Mouse (Mus musculus) MEL (cell line): Measurements from ENCODE around the gene Lmo7. TPM values are rescaled to one million over a fixed set of nuclear protein-coding genes. Genes with fewer than 3 reads are reported as not detected.

Experiments used
- DNase-seq: peaks from one replicate; pipeline ENCODE4 v3.0.0; 2011; ENCODE audit warnings: low read depth, low spot score
- H3K27ac ChIP-seq: 2 replicates; pipeline ENCODE4 v1.5.1; 2012; ENCODE audit warnings: low read depth, mild to moderate bottlenecking, control low read depth, low read length, moderate library complexity; ENCODE audit not compliant: control insufficient read depth
- H3K27me3 ChIP-seq, 2 experiments: fragments of 150-350 bp in 1 of 2; sonication (generic) in 1 of 2; 2 replicates each; pipeline ENCODE4 v1.6.1; 2012; ENCODE audit warnings: low read length in 2 of 2, mild to moderate bottlenecking in 2 of 2, improper control_type of control experiment in 1 of 2, moderate library complexity in 1 of 2; ENCODE audit not compliant: insufficient read depth in 2 of 2, control insufficient read depth in 1 of 2
- H3K36me3 ChIP-seq, 2 experiments: 2 replicates each; pipeline ENCODE4 v1.6.1; 2012 to 2014; ENCODE audit warnings: low read length in 2 of 2, improper control_type of control experiment in 1 of 2, inconsistent platforms in 1 of 2, mild to moderate bottlenecking in 1 of 2; ENCODE audit not compliant: insufficient read depth in 2 of 2, control insufficient read depth in 1 of 2
- H3K4me1 ChIP-seq, 2 experiments: fragments of 150-350 bp in 1 of 2; sonication (generic) in 1 of 2; 2 replicates each; pipeline ENCODE4 v1.6.1; 2012; ENCODE audit warnings: low read length in 2 of 2, improper control_type of control experiment in 1 of 2, mild to moderate bottlenecking in 1 of 2; ENCODE audit not compliant: insufficient read depth in 2 of 2, control insufficient read depth in 1 of 2
- H3K4me3 ChIP-seq, 2 experiments: fragments of 150-350 bp in 1 of 2; sonication (generic) in 1 of 2; 2 replicates each; pipeline ENCODE4 v1.5.1; 2012; ENCODE audit warnings: low read depth in 2 of 2, low read length in 2 of 2, mild to moderate bottlenecking in 2 of 2, moderate library complexity in 2 of 2, control low read depth in 1 of 2, improper control_type of control experiment in 1 of 2; ENCODE audit not compliant: control insufficient read depth in 1 of 2, insufficient read depth in 1 of 2
- H3K79me2 ChIP-seq: 2 replicates; pipeline ENCODE4 v1.6.1; 2012; ENCODE audit warnings: mild to moderate bottlenecking, low read length, moderate library complexity; ENCODE audit not compliant: control insufficient read depth, poor library complexity, insufficient read depth
- H3K9ac ChIP-seq: 2 replicates; pipeline ENCODE4 v1.6.1; 2012; ENCODE audit warnings: low read depth, mild to moderate bottlenecking, control low read depth, low read length, moderate library complexity; ENCODE audit not compliant: control insufficient read depth, poor library complexity, severe bottlenecking
- H3K9me3 ChIP-seq: fragments of 150-350 bp; sonication (generic); replicated peaks from 2 replicates; pipeline ENCODE4 v1.6.1; 2012; ENCODE audit warnings: mild to moderate bottlenecking, low read length, improper control_type of control experiment, moderate library complexity; ENCODE audit not compliant: insufficient read depth
- BHLHE40 ChIP-seq: IDR thresholded peaks from 2 replicates; pipeline ENCODE4 v1.6.1; 2012; ENCODE audit warnings: low read depth, mild to moderate bottlenecking, inconsistent platforms, low read length, improper control_type of control experiment, borderline replicate concordance
- CHD1 ChIP-seq: IDR thresholded peaks from 2 replicates; pipeline ENCODE4 v1.6.1; 2012; ENCODE audit warnings: low read depth, mild to moderate bottlenecking, inconsistent platforms, low read length, improper control_type of control experiment
- GABPA ChIP-seq: IDR thresholded peaks from 2 replicates; pipeline ENCODE4 v1.6.1; 2012; ENCODE audit warnings: low read depth, mild to moderate bottlenecking, inconsistent platforms, low read length, improper control_type of control experiment, moderate library complexity
- HCFC1 ChIP-seq: IDR thresholded peaks from 2 replicates; pipeline ENCODE4 v1.6.1; 2012; ENCODE audit warnings: low read depth, mild to moderate bottlenecking, inconsistent platforms, low read length, improper control_type of control experiment, moderate library complexity
- JUND ChIP-seq: IDR thresholded peaks from 2 replicates; pipeline ENCODE4 v1.6.1; 2011; ENCODE audit warnings: low read depth, mild to moderate bottlenecking, improper control_type of control experiment, low read length
- KAT2A ChIP-seq: conservative IDR thresholded peaks from 2 replicates; pipeline ENCODE4 v1.6.1; 2012; ENCODE audit warnings: low read depth, low read length, improper control_type of control experiment, inconsistent platforms
- MAX ChIP-seq: IDR thresholded peaks from 2 replicates; pipeline ENCODE4 v1.6.1; 2011; ENCODE audit warnings: low read length, improper control_type of control experiment
- MEF2A ChIP-seq: IDR thresholded peaks from 2 replicates; pipeline ENCODE4 v1.6.1; 2014; ENCODE audit warnings: low read depth, mild to moderate bottlenecking, inconsistent platforms, low read length, improper control_type of control experiment; ENCODE audit not compliant: poor library complexity, insufficient replicate concordance, severe bottlenecking; ENCODE audit errors: extremely low read depth
- MYC ChIP-seq: IDR thresholded peaks from 2 replicates; pipeline ENCODE4 v1.6.1; 2011; ENCODE audit warnings: low read depth, mild to moderate bottlenecking, low read length, improper control_type of control experiment, moderate library complexity
- NELFE ChIP-seq: IDR thresholded peaks from 2 replicates; pipeline ENCODE4 v1.6.1; 2011; ENCODE audit warnings: low read depth, low read length, improper control_type of control experiment
- POLR2AphosphoS5 ChIP-seq: IDR thresholded peaks from 2 replicates; pipeline ENCODE4 v1.6.1; 2012; ENCODE audit warnings: low read depth, borderline replicate concordance, mild to moderate bottlenecking, inconsistent platforms, low read length, moderate library complexity, mixed read lengths
- RCOR1 ChIP-seq: IDR thresholded peaks from 2 replicates; pipeline ENCODE4 v1.6.1; 2012; ENCODE audit warnings: low read depth, mild to moderate bottlenecking, inconsistent platforms, low read length, improper control_type of control experiment
- SIN3A ChIP-seq: IDR thresholded peaks from 2 replicates; pipeline ENCODE4 v1.6.1; 2012; ENCODE audit warnings: low read length, improper control_type of control experiment, inconsistent platforms
- TAL1 ChIP-seq: IDR thresholded peaks from 2 replicates; pipeline ENCODE4 v1.6.1; 2012; ENCODE audit warnings: mild to moderate bottlenecking, inconsistent platforms, low read length, moderate library complexity, mixed read lengths
- TBP ChIP-seq: IDR thresholded peaks from 2 replicates; pipeline ENCODE4 v1.8.0; 2011; ENCODE audit warnings: low read depth, low read length, improper control_type of control experiment
- TCF12 ChIP-seq: IDR thresholded peaks from 2 replicates; pipeline ENCODE4 v1.6.1; 2014; ENCODE audit warnings: low read depth, mild to moderate bottlenecking, inconsistent platforms, low read length, improper control_type of control experiment, moderate library complexity
- USF2 ChIP-seq, 2 experiments: IDR thresholded peaks; 2 replicates each; pipeline ENCODE4 v1.6.1; 2011 to 2012; ENCODE audit warnings: improper control_type of control experiment in 2 of 2, low read length in 2 of 2, borderline replicate concordance in 1 of 2, inconsistent platforms in 1 of 2, low read depth in 1 of 2, mild to moderate bottlenecking in 1 of 2; ENCODE audit not compliant: insufficient read depth in 1 of 2
- ZKSCAN1 ChIP-seq: IDR thresholded peaks from 2 replicates; pipeline ENCODE4 v1.6.1; 2012; ENCODE audit warnings: low read depth, mild to moderate bottlenecking, inconsistent platforms, low read length, improper control_type of control experiment, moderate library complexity
- ZMIZ1 ChIP-seq: IDR thresholded peaks from 2 replicates; pipeline ENCODE4 v1.6.1; 2012; ENCODE audit warnings: low read depth, mild to moderate bottlenecking, inconsistent platforms, low read length, improper control_type of control experiment, moderate library complexity
- ZNF384 ChIP-seq: IDR thresholded peaks from 2 replicates; pipeline ENCODE4 v1.6.1; 2012; ENCODE audit warnings: low read depth, mild to moderate bottlenecking, inconsistent platforms, low read length, improper control_type of control experiment
- polyA plus RNA-seq, 2 experiments: library from polyadenylated mRNA; stranded (reverse) in 1 of 2; unstranded in 1 of 2; fragments of >175 nt in 1 of 2; fragments of >200 nt in 1 of 2; gene quantifications; 2 replicates each; pipeline versions ENCODE4 v1.2.1 to v1.2.4; 2012; ENCODE audit warnings: low replicate concordance in 2 of 2, low read depth in 1 of 2; ENCODE audit not compliant: insufficient read length in 2 of 2, insufficient read depth in 1 of 2, missing spikeins in 1 of 2
- total RNA-seq: library from RNA; depleted of rRNA; stranded (reverse); fragments of 300-350 nt; gene quantifications from 2 replicates; pipeline ENCODE4 v1.2.3, GENCODE M21; 2012

Gene Lmo7
- total and polyA plus RNA-seq, 3 experiments = not detected

DNA sequence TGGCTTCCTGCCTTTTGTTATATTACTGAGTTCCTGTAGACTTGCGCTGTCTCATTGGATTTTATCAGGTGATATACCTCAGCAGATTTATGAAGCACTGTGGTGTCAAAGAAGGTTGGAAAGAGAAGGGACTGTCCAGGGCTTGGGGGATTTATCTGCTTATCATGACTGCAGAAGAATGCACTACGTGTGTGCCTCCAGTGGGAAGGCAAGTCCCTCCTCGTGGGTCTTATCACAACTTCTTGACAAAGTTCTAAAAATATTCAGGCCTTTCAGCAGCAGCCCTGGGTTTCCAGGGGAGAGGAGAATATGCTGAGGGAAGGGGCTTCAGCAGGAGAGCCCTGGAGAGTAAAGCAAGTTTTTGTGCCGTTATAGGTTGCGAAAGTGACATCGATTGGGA, 154.0 kb downstream of the Lmo7 start:
- TF ChIP-seq ZMIZ1 = no peak
- no peak for TF ChIP-seq NELFE
- TF ChIP-seq SIN3A = no peak
- TF ChIP-seq TCF12 = no peak
- TF ChIP-seq BHLHE40 = no peak
- no peak for TF ChIP-seq HCFC1
- no peak for TF ChIP-seq USF2 (IDR thresholded peaks at IDR 0.05; ENCODE audit: borderline replicate concordance in 1 of 2, insufficient read depth in 1 of 2, low read depth in 1 of 2, low read length in 2 of 2)
- no peak for TF ChIP-seq MEF2A
- no peak for TF ChIP-seq KAT2A
- TF ChIP-seq RCOR1 = no peak
- TF ChIP-seq POLR2AphosphoS5 = no peak
- TF ChIP-seq MYC = no peak
- TF ChIP-seq MAX = no peak
- no peak for TF ChIP-seq JUND
- TF ChIP-seq GABPA = no peak
- TF ChIP-seq CHD1 = no peak
- no peak overlapping the region for H3K9ac ChIP-seq
- no peaks in the 10 kb centered on the region for H3K36me3 ChIP-seq
- no peak for DNase-seq
- no peaks in the 10 kb centered on the region for H3K4me1 ChIP-seq
- H3K27me3 ChIP-seq = no peaks in the 10 kb centered on the region
- no peak overlapping the region for H3K4me3 ChIP-seq
- H3K9me3 ChIP-seq = no peaks in the 10 kb centered on the region
- H3K27ac ChIP-seq = no peak overlapping the region
- no peaks in the 10 kb centered on the region for H3K79me2 ChIP-seq

DNA sequence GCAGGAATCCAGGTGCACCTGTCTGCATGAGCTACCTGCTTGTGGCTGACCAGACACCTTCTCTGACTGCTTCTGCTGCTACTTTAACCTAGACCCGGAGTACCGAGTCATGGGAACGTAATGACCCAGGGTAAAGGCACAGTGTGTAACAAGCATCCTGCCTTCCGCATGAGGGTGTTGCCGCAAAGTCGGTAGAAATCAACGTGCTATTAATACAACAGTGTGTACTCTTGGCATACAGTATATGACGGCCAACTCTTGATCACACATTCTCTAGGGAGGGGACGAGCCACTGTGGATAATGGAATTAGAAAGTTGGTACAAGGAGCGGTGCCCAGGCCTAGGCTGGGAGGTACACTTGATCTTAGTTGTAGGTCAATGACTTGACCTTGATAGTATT, 156.6 kb downstream of the Lmo7 start:
- no peaks in the 10 kb centered on the region for H3K27me3 ChIP-seq
- no peak for DNase-seq
- H3K4me3 ChIP-seq = no peak overlapping the region

More for the DNA sequence above, 156.6 kb downstream of the Lmo7 start:
- H3K36me3 ChIP-seq = no peaks in the 10 kb centered on the region
- H3K9me3 ChIP-seq = no peaks in the 10 kb centered on the region
- H3K27ac ChIP-seq = no peak overlapping the region
- H3K9ac ChIP-seq = no peak overlapping the region
- no peak for TF ChIP-seq KAT2A
- TF ChIP-seq NELFE = no peak
- no peak for TF ChIP-seq JUND
- TF ChIP-seq TAL1 = no peak
- no peak for TF ChIP-seq ZNF384
- TF ChIP-seq GABPA = no peak
- no peak for TF ChIP-seq TBP
- no peak for TF ChIP-seq SIN3A
- TF ChIP-seq ZKSCAN1 = no peak
- no peaks in the 10 kb centered on the region for H3K79me2 ChIP-seq
- H3K4me1 ChIP-seq = no peaks in the 10 kb centered on the region
